In genomic region chr7:29305263-29305988, GRCm38 (mm10) we compare ENCODE assay signal across 1 mouse cellular context.
TF ChIP-seq lines count a peak whose summit lies in the region.

No protein-coding gene starts in this region.

TF ChIP-seq in MEL, 35 proteins besides CTCF, POLR2A, EP300 and RAD21 (continued from another document):
- no peak for TF ChIP-seq TCF12 (IDR thresholded peaks at IDR 0.05; ENCODE audit: low read depth, low read length)
